Mouse (Mus musculus): ENCODE data around the gene Irak2. TPM values are rescaled to one million over a fixed set of nuclear protein-coding genes. Genes with fewer than 3 reads are reported as not detected.

The Irak2 gene
- polyA plus RNA-seq, 1 experiment = 15.2 TPM

GRCm38 (mm10) chr6:113624989-113625770 is 13.1 kb upstream of the Irak2 start:
- Histone ChIP-seq H3K9me3 (ENCODE audit: control insufficient read depth, low read length) (no peaks in the 10 kb centered on the region), H3K4me1 (ENCODE audit: control insufficient read depth) (peaks cover 26% of the 10 kb centered on the region), H3K27me3 (ENCODE audit: control insufficient read depth) (no peaks in the 10 kb centered on the region), H3K4me3 (replicated peaks) (peak overlapping the region; percentile 92), H3K36me3 (ENCODE audit: control insufficient read depth) (peaks cover 32% of the 10 kb centered on the region)
- TF ChIP-seq TAL1 (IDR thresholded peaks at IDR 0.05; ENCODE audit: low read length) (no peak), GATA1 (IDR thresholded peaks at IDR 0.05; ENCODE audit: low read length) (no peak)

- H3K36me3 ChIP-seq (ENCODE audit: control insufficient read depth) = peaks cover 54% of the 10 kb centered on the region
- TF ChIP-seq TAL1 (IDR thresholded peaks at IDR 0.05; ENCODE audit: low read length) (no peak), GATA1 (IDR thresholded peaks at IDR 0.05; ENCODE audit: low read length) (no peak)
Measured at GRCm38 (mm10) chr6:113630322-113630721, 7.9 kb upstream of the Irak2 start.

GRCm38 (mm10) chr6:113632863-113633262 is 5.4 kb upstream of the Irak2 start:
- H3K4me3 ChIP-seq (replicated peaks) = no peak overlapping the region
- H3K9me3 ChIP-seq (ENCODE audit: control insufficient read depth, low read length) = no peaks in the 10 kb centered on the region
- H3K36me3 ChIP-seq (ENCODE audit: control insufficient read depth) = peaks cover 42% of the 10 kb centered on the region
- no peaks in the 10 kb centered on the region for H3K27me3 ChIP-seq (ENCODE audit: control insufficient read depth)
- H3K4me1 ChIP-seq (ENCODE audit: control insufficient read depth) = peaks cover 8% of the 10 kb centered on the region
- TF ChIP-seq GATA1 (IDR thresholded peaks at IDR 0.05; ENCODE audit: low read length) (no peak), TAL1 (IDR thresholded peaks at IDR 0.05; ENCODE audit: low read length) (no peak)

More at GRCm38 (mm10) chr6:113630322-113630721, 7.9 kb upstream of the Irak2 start:
- H3K4me3 ChIP-seq (replicated peaks) = no peak overlapping the region
- no peaks in the 10 kb centered on the region for H3K9me3 ChIP-seq (ENCODE audit: control insufficient read depth, low read length)
- H3K27me3 ChIP-seq (ENCODE audit: control insufficient read depth) = no peaks in the 10 kb centered on the region
- peaks cover 8% of the 10 kb centered on the region for H3K4me1 ChIP-seq (ENCODE audit: control insufficient read depth)

GRCm38 (mm10) chr6:113639201-113639600 is 934 bp downstream of the Irak2 start:
- H3K4me1 ChIP-seq (ENCODE audit: control insufficient read depth) = peaks cover 52% of the 10 kb centered on the region
- no peaks in the 10 kb centered on the region for H3K9me3 ChIP-seq (ENCODE audit: control insufficient read depth, low read length)
- H3K27me3 ChIP-seq (ENCODE audit: control insufficient read depth) = no peaks in the 10 kb centered on the region
- peak overlapping the region; percentile 42 for H3K4me3 ChIP-seq (replicated peaks)
- TF ChIP-seq TAL1 (IDR thresholded peaks at IDR 0.05; ENCODE audit: low read length) (no peak), GATA1 (IDR thresholded peaks at IDR 0.05; ENCODE audit: low read length) (no peak)
- H3K36me3 ChIP-seq (ENCODE audit: control insufficient read depth) = no peaks in the 10 kb centered on the region; the same call in 1 of the 2 replicates

GRCm38 (mm10) chr6:113642605-113643004 is 4.3 kb downstream of the Irak2 start:
- peaks cover 5% of the 10 kb centered on the region for H3K36me3 ChIP-seq (ENCODE audit: control insufficient read depth)
- TF ChIP-seq GATA1 (IDR thresholded peaks at IDR 0.05; ENCODE audit: low read length) (no peak), TAL1 (IDR thresholded peaks at IDR 0.05; ENCODE audit: low read length) (no peak)
- no peaks in the 10 kb centered on the region for H3K9me3 ChIP-seq (ENCODE audit: control insufficient read depth, low read length)
- no peaks in the 10 kb centered on the region for H3K27me3 ChIP-seq (ENCODE audit: control insufficient read depth)
- peaks cover 44% of the 10 kb centered on the region for H3K4me1 ChIP-seq (ENCODE audit: control insufficient read depth)
- no peak overlapping the region for H3K4me3 ChIP-seq (replicated peaks)

GRCm38 (mm10) chr6:113643021-113643420 is 4.8 kb downstream of the Irak2 start:
- Histone ChIP-seq H3K36me3 (ENCODE audit: control insufficient read depth) (peaks cover 8% of the 10 kb centered on the region), H3K9me3 (ENCODE audit: control insufficient read depth, low read length) (no peaks in the 10 kb centered on the region), H3K4me3 (replicated peaks) (no peak overlapping the region), H3K27me3 (ENCODE audit: control insufficient read depth) (no peaks in the 10 kb centered on the region), H3K4me1 (ENCODE audit: control insufficient read depth) (peaks cover 42% of the 10 kb centered on the region)
- TF ChIP-seq GATA1 (IDR thresholded peaks at IDR 0.05; ENCODE audit: low read length) = no peak
- no peak for TF ChIP-seq TAL1 (IDR thresholded peaks at IDR 0.05; ENCODE audit: low read length)

GRCm38 (mm10) chr6:113643967-113644366 is 5.7 kb downstream of the Irak2 start:
- peaks cover 39% of the 10 kb centered on the region for H3K4me1 ChIP-seq (ENCODE audit: control insufficient read depth)
- H3K27me3 ChIP-seq (ENCODE audit: control insufficient read depth) = no peaks in the 10 kb centered on the region
- H3K36me3 ChIP-seq (ENCODE audit: control insufficient read depth) = peaks cover 17% of the 10 kb centered on the region
- TF ChIP-seq TAL1 (IDR thresholded peaks at IDR 0.05; ENCODE audit: low read length) (no peak), GATA1 (IDR thresholded peaks at IDR 0.05; ENCODE audit: low read length) (no peak)
- H3K4me3 ChIP-seq (replicated peaks) = no peak overlapping the region
- H3K9me3 ChIP-seq (ENCODE audit: control insufficient read depth, low read length) = no peaks in the 10 kb centered on the region

- Histone ChIP-seq H3K4me3 (replicated peaks) (no peak overlapping the region), H3K36me3 (ENCODE audit: control insufficient read depth) (peaks cover 24% of the 10 kb centered on the region), H3K27me3 (ENCODE audit: control insufficient read depth) (no peaks in the 10 kb centered on the region), H3K9me3 (ENCODE audit: control insufficient read depth, low read length) (no peaks in the 10 kb centered on the region), H3K4me1 (ENCODE audit: control insufficient read depth) (peaks cover 37% of the 10 kb centered on the region)
- TF ChIP-seq GATA1 (IDR thresholded peaks at IDR 0.05; ENCODE audit: low read length) (no peak), TAL1 (IDR thresholded peaks at IDR 0.05; ENCODE audit: low read length) (no peak)
Measured at GRCm38 (mm10) chr6:113644808-113645207, 6.5 kb downstream of the Irak2 start.

GRCm38 (mm10) chr6:113649346-113650196 is 11.3 kb downstream of the Irak2 start:
- peaks cover 36% of the 10 kb centered on the region for H3K4me1 ChIP-seq (ENCODE audit: control insufficient read depth)
- peaks cover 45% of the 10 kb centered on the region for H3K36me3 ChIP-seq (ENCODE audit: control insufficient read depth)
- H3K4me3 ChIP-seq (replicated peaks) = no peak overlapping the region
- no peaks in the 10 kb centered on the region for H3K27me3 ChIP-seq (ENCODE audit: control insufficient read depth)
- no peak for TF ChIP-seq GATA1 (IDR thresholded peaks at IDR 0.05; ENCODE audit: low read length)
- TF ChIP-seq TAL1 (IDR thresholded peaks at IDR 0.05; ENCODE audit: low read length) = no peak
- no peaks in the 10 kb centered on the region for H3K9me3 ChIP-seq (ENCODE audit: control insufficient read depth, low read length)

Data from erythroblast, embryonic 14.5 days (primary cell).